Mouse (Mus musculus) ES-E14 (cell line): ENCODE results near the gene Rtkn2. TPM values are rescaled to one million over a fixed set of nuclear protein-coding genes. Genes with fewer than 3 reads are reported as not detected.

ENCODE experiments used
- DNase-seq: peaks from one replicate; pipeline ENCODE4 v3.0.0-alpha.2; 2013; ENCODE audit warnings: low read depth, low spot score
- H3K27ac ChIP-seq: 2 replicates; pipeline ENCODE4 v1.5.1; 2012; ENCODE audit warnings: low read depth, mild to moderate bottlenecking, low read length, moderate library complexity, mixed read lengths; ENCODE audit not compliant: poor library complexity, insufficient read depth, severe bottlenecking
- H3K36me3 ChIP-seq: 2 replicates; pipeline ENCODE4 v1.6.1; 2012; ENCODE audit warnings: mild to moderate bottlenecking, low read length, moderate library complexity, mixed read lengths; ENCODE audit not compliant: control insufficient read depth, poor library complexity, insufficient read depth, severe bottlenecking
- H3K4me1 ChIP-seq, 2 experiments: fragments of 150-350 bp in 1 of 2; sonication (generic) in 1 of 2; 2 replicates each; pipeline ENCODE4 v1.6.1; 2012; ENCODE audit warnings: low read length in 2 of 2, mild to moderate bottlenecking in 1 of 2, mixed read lengths in 1 of 2; ENCODE audit not compliant: control insufficient read depth in 2 of 2, insufficient read depth in 2 of 2, poor library complexity in 1 of 2
- H3K4me3 ChIP-seq, 2 experiments: fragments of 150-350 bp in 1 of 2; sonication (generic) in 1 of 2; 2 replicates each; pipeline ENCODE4 v1.5.1; 2012; ENCODE audit warnings: low read length in 2 of 2, low read depth in 1 of 2, mild to moderate bottlenecking in 1 of 2, mixed read lengths in 1 of 2; ENCODE audit not compliant: insufficient read depth in 1 of 2, poor library complexity in 1 of 2, severe bottlenecking in 1 of 2
- H3K9ac ChIP-seq: 2 replicates; pipeline ENCODE4 v1.6.1; 2012; ENCODE audit warnings: low read depth, mild to moderate bottlenecking, low read length, mixed read lengths; ENCODE audit not compliant: poor library complexity, insufficient read depth, severe bottlenecking
- H3K9me3 ChIP-seq: fragments of 150-350 bp; sonication (generic); 2 replicates; pipeline ENCODE4 v1.6.1; 2012; ENCODE audit warnings: low read depth, mild to moderate bottlenecking, low read length; ENCODE audit not compliant: control insufficient read depth, insufficient read depth
- CHD2 ChIP-seq: IDR thresholded peaks from 2 replicates; pipeline ENCODE4 v1.6.1; 2014; ENCODE audit warnings: mild to moderate bottlenecking, low read depth, low read length, inconsistent platforms
- HCFC1 ChIP-seq: IDR thresholded peaks from 2 replicates; pipeline ENCODE4 v1.6.1; 2012; ENCODE audit warnings: low read length, inconsistent platforms, borderline replicate concordance; ENCODE audit not compliant: insufficient read depth
- MAFK ChIP-seq: IDR thresholded peaks from 2 replicates; pipeline ENCODE4 v1.6.1; 2014; ENCODE audit warnings: mild to moderate bottlenecking, low read depth, low read length, inconsistent platforms; ENCODE audit not compliant: insufficient read depth
- ZC3H11A ChIP-seq: IDR thresholded peaks from 2 replicates; pipeline ENCODE4 v1.6.1; 2012; ENCODE audit warnings: low read depth, mild to moderate bottlenecking, inconsistent platforms, low read length, borderline replicate concordance
- ZNF384 ChIP-seq: IDR thresholded peaks from 2 replicates; pipeline ENCODE4 v1.6.1; 2012; ENCODE audit warnings: low read depth, low read length, inconsistent platforms
- in situ Hi-C, 2 experiments: fragments of 600-800 bp; cut with MboI; formaldehyde crosslinking; loops; one replicate each; pipeline ENCODE4 v1.15.1; 2025; ENCODE audit warnings: low sequenced_read_pairs in 2 of 2, inconsistent platforms in 1 of 2; ENCODE audit not compliant: unreplicated experiment in 2 of 2
- total RNA-seq: library from RNA; depleted of rRNA; stranded (reverse); fragments of 300-350 nt; gene quantifications from 2 replicates; pipeline ENCODE4 v1.2.3, GENCODE M21; 2012

Gene Rtkn2
- total RNA-seq, 1 experiment, result 6.0 TPM

GRCm38 (mm10) chr10:68005404-68005803, 26.0 kb downstream of the Rtkn2 start:
- in situ Hi-C loops, result no loop called here
- no peak overlapping the region for H3K4me3 ChIP-seq
- H3K36me3 ChIP-seq, result peaks cover 3% of the 10 kb centered on the region; the same call in 1 of the 2 replicates
- peaks cover 0 to 7% of the 10 kb centered on the region in 2 experiments; a peak in 1 of 4 replicates for H3K4me1 ChIP-seq
- no peak for DNase-seq
- no peak overlapping the region for H3K9ac ChIP-seq
- H3K27ac ChIP-seq, result no peak overlapping the region
- H3K9me3 ChIP-seq, result no peaks in the 10 kb centered on the region
- no peak for TF ChIP-seq CHD2

DNA sequence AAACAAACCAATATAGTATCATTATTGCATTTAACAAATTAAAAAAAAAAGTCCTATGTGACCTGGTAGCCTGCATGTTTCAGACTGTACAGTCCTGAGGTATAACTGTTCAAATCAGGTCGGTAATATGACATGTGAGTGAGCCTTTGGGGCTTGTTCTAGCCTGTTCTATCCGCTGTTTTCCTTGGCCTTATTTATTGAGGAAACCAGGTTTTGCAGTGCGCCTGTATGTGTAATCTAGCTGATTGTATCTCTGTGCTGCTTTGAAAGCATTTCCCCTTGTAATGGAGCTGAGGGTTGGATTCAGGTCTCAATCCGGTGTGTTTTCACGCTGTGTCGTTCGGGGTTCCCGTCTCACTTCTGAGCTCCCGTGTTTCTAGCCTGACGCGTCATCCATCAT, 27.1 kb downstream of the Rtkn2 start:
- in situ Hi-C loops, result no loop called here

GRCm38 (mm10) chr10:68007103-68007502, 27.7 kb downstream of the Rtkn2 start:
- DNase-seq, result no peak
- peaks cover 3% of the 10 kb centered on the region; the same call in 1 of the 2 replicates for H3K36me3 ChIP-seq
- H3K4me1 ChIP-seq, result peaks cover 0 to 7% of the 10 kb centered on the region in 2 experiments; a peak in 1 of 4 replicates
- in situ Hi-C loops, result no loop called here
- no peak overlapping the region for H3K4me3 ChIP-seq
- no peak overlapping the region for H3K27ac ChIP-seq
- H3K9me3 ChIP-seq, result no peaks in the 10 kb centered on the region
- no peak overlapping the region for H3K9ac ChIP-seq
- TF ChIP-seq HCFC1, result no peak
- no peak for TF ChIP-seq MAFK
- TF ChIP-seq ZNF384, result no peak
- no peak for TF ChIP-seq CHD2
- no peak for TF ChIP-seq ZC3H11A

More for the DNA sequence above, 27.1 kb downstream of the Rtkn2 start:
- Histone ChIP-seq H3K4me3 (no peak overlapping the region), H3K36me3 (peaks cover 3% of the 10 kb centered on the region; the same call in 1 of the 2 replicates), H3K9me3 (no peaks in the 10 kb centered on the region), H3K27ac (no peak overlapping the region), H3K9ac (no peak overlapping the region), H3K4me1 (peaks cover 0 to 7% of the 10 kb centered on the region in 2 experiments; a peak in 1 of 4 replicates)
- DNase-seq, result no peak
- TF ChIP-seq HCFC1 (no peak), ZNF384 (no peak), ZC3H11A (no peak), CHD2 (no peak), MAFK (no peak)

- peaks cover 0 to 7% of the 10 kb centered on the region in 2 experiments; a peak in 1 of 4 replicates for H3K4me1 ChIP-seq
- H3K27ac ChIP-seq, result no peak overlapping the region
- peak overlapping the region in 1 of 2 experiments; percentile 60; a peak in 2 of 4 replicates for H3K4me3 ChIP-seq
- H3K36me3 ChIP-seq, result peaks cover 3% of the 10 kb centered on the region; the same call in 1 of the 2 replicates
- no peak for TF ChIP-seq ZNF384
- TF ChIP-seq CHD2, result no peak
- TF ChIP-seq MAFK, result no peak
- no peak for TF ChIP-seq ZC3H11A
- TF ChIP-seq HCFC1, result no peak
- no peak overlapping the region; the same call in 1 of the 2 replicates for H3K9ac ChIP-seq
- in situ Hi-C loops, result no loop called here
- DNase-seq, result no peak
- no peaks in the 10 kb centered on the region for H3K9me3 ChIP-seq
These were observed 29.0 kb downstream of the Rtkn2 start for GRCm38 (mm10) chr10:68008198-68008955.

DNA sequence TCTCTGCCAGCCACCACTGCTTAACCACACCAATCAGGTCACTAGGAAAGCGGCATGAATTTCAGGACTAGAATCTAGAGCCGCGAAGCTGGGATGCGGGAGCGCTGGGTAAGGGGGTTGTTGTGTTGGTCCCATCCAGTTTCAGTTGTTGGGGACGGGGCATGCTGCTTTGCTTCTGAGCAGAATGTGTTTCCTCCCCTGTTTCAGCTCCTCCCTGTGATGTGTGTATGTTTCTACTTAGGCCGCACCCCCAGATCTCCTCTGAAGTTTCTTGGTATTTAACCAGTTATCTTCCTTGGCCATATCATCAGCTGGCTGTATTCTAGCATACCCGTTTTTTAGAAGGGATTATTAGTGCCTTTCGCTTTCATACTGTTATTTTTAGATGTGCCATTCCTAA, 29.9 kb downstream of the Rtkn2 start:
- TF ChIP-seq CHD2 (no peak), HCFC1 (no peak), ZC3H11A (no peak), MAFK (no peak)
- in situ Hi-C loops, result no loop called here
- no peak for DNase-seq
- Histone ChIP-seq H3K27ac (no peak overlapping the region), H3K4me1 (peaks cover 0 to 7% of the 10 kb centered on the region in 2 experiments; a peak in 1 of 4 replicates), H3K9me3 (no peaks in the 10 kb centered on the region), H3K36me3 (peaks cover 5% of the 10 kb centered on the region; the same call in 1 of the 2 replicates), H3K4me3 (peak overlapping the region; percentile 56 to 60), H3K9ac (peak overlapping the region; percentile 23; the same call in 1 of the 2 replicates)
